Mouse (Mus musculus) stomach, embryonic 16.5 days (tissue): ENCODE results near the gene Smad3. TPM values are rescaled to one million over a fixed set of nuclear protein-coding genes. Genes with fewer than 3 reads are reported as not detected.

ENCODE experiments used
- ATAC-seq: fragments of 200-750 bp; cut with Nextera tagmentation; 2 replicates; pipeline ENCODE4 v1.8.0; 2017; ENCODE audit warnings: moderate number of reproducible peaks, moderate TSS enrichment; ENCODE audit not compliant: insufficient read depth, low FRiP score
- H3K27ac ChIP-seq: fragments of 300-500 bp; sonication (generic); 2 replicates; pipeline ENCODE4 v1.5.1; 2014; ENCODE audit warnings: low read length
- H3K27me3 ChIP-seq: fragments of 300-500 bp; sonication (generic); 2 replicates; pipeline ENCODE4 v1.6.1; 2014; ENCODE audit warnings: low read length, control low read depth, mixed read lengths; ENCODE audit not compliant: control insufficient read depth, insufficient read depth
- H3K36me3 ChIP-seq: fragments of 300-500 bp; sonication (generic); 2 replicates; pipeline ENCODE4 v1.6.1; 2014; ENCODE audit warnings: low read length; ENCODE audit not compliant: control insufficient read depth, insufficient read depth
- H3K4me1 ChIP-seq: fragments of 300-500 bp; sonication (generic); 2 replicates; pipeline ENCODE4 v1.6.1; 2014; ENCODE audit warnings: low read length, control low read depth, mixed read lengths; ENCODE audit not compliant: control insufficient read depth, insufficient read depth
- H3K4me2 ChIP-seq: fragments of 300-500 bp; sonication (generic); 2 replicates; pipeline ENCODE4 v1.6.1; 2014; ENCODE audit warnings: low read depth, low read length, mixed read lengths
- H3K4me3 ChIP-seq: fragments of 300-500 bp; sonication (generic); replicated peaks from 2 replicates; pipeline ENCODE4 v1.5.1; 2014; ENCODE audit warnings: mild to moderate bottlenecking, low read length
- H3K9ac ChIP-seq: fragments of 300-500 bp; sonication (generic); 2 replicates; pipeline ENCODE4 v1.6.1; 2014; ENCODE audit warnings: low read length
- H3K9me3 ChIP-seq: fragments of 300-500 bp; sonication (generic); replicated peaks from 2 replicates; pipeline ENCODE4 v1.6.1; 2016; ENCODE audit warnings: low read length, control low read depth; ENCODE audit not compliant: control insufficient read depth
- WGBS: fragments of 180-500 bp; shearing (Covaris S2); extraction: QIAGEN DNeasy Blood & Tissue Kit; methylation state at CpG from one replicate; pipeline ENCODE4 v1.1.7; 2014; 5-methylcytosine and 5-hydroxymethylcytosine counted together
- polyA plus RNA-seq: library from polyadenylated mRNA; unstranded; fragments of >200 nt; fragmentation: Nextera tagmentation; extraction: Ambion mirVana; gene quantifications from 2 replicates; pipeline ENCODE4 v1.2.1, GENCODE M21; 2015

Gene Smad3
- polyA plus RNA-seq, 1 experiment from 2014 or later: 15.1 TPM

GRCm38 (mm10) chr9:63731114-63731828 lies 26.5 kb downstream of the Smad3 start:
- no peak for ATAC-seq
- Histone ChIP-seq H3K4me1 (peaks cover 50% of the 10 kb centered on the region), H3K36me3 (no peaks in the 10 kb centered on the region), H3K9ac (no peak overlapping the region), H3K4me3 (no peak overlapping the region), H3K27me3 (no peaks in the 10 kb centered on the region), H3K4me2 (no peak overlapping the region), H3K9me3 (no peaks in the 10 kb centered on the region), H3K27ac (0 out of 2 replicates have a peak overlapping the region, but pooled peaks have one; percentile 27)
- 74% methylated on average over 9 of the region's 9 CpGs for WGBS

GRCm38 (mm10) chr9:63728969-63729368 lies 28.8 kb downstream of the Smad3 start:
- H3K27me3 ChIP-seq: no peaks in the 10 kb centered on the region
- H3K9me3 ChIP-seq: no peaks in the 10 kb centered on the region
- no peak for ATAC-seq
- H3K4me1 ChIP-seq: peaks cover 44% of the 10 kb centered on the region
- 82% methylated on average over 10 of the region's 10 CpGs for WGBS
- no peak overlapping the region for H3K4me2 ChIP-seq
- H3K36me3 ChIP-seq: no peaks in the 10 kb centered on the region
- no peak overlapping the region for H3K27ac ChIP-seq
- no peak overlapping the region for H3K4me3 ChIP-seq
- no peak overlapping the region for H3K9ac ChIP-seq

- ATAC-seq: peak; percentile 71; the same call in 1 of the 2 replicates
- H3K4me2 ChIP-seq: no peak overlapping the region
- 66% methylated on average over 6 of the region's 6 CpGs for WGBS
- no peaks in the 10 kb centered on the region for H3K36me3 ChIP-seq
- H3K27ac ChIP-seq: peak overlapping the region; percentile 82
- H3K27me3 ChIP-seq: no peaks in the 10 kb centered on the region
- H3K4me1 ChIP-seq: peaks cover 48% of the 10 kb centered on the region
- H3K9ac ChIP-seq: no peak overlapping the region; the same call in 1 of the 2 replicates
- H3K9me3 ChIP-seq: no peaks in the 10 kb centered on the region
- H3K4me3 ChIP-seq: no peak overlapping the region
Measured at GRCm38 (mm10) chr9:63727070-63727469, 30.7 kb downstream of the Smad3 start.

GRCm38 (mm10) chr9:63726088-63727010 lies 31.4 kb downstream of the Smad3 start:
- H3K27ac ChIP-seq: peak overlapping the region; percentile 82
- no peaks in the 10 kb centered on the region for H3K27me3 ChIP-seq
- peak overlapping the region; percentile 29; the same call in 1 of the 2 replicates for H3K9ac ChIP-seq
- peaks cover 50% of the 10 kb centered on the region for H3K4me1 ChIP-seq
- no peaks in the 10 kb centered on the region for H3K36me3 ChIP-seq
- no peak overlapping the region for H3K4me3 ChIP-seq
- H3K9me3 ChIP-seq: no peaks in the 10 kb centered on the region
- WGBS: 37% methylated on average over 13 of the region's 13 CpGs
- peak overlapping the region; percentile 19; the same call in 1 of the 2 replicates for H3K4me2 ChIP-seq
- ATAC-seq: peak; percentile 48; the same call in 1 of the 2 replicates

- 79% methylated on average over 5 of the region's 5 CpGs for WGBS
- no peaks in the 10 kb centered on the region for H3K36me3 ChIP-seq
- peaks cover 52% of the 10 kb centered on the region for H3K4me1 ChIP-seq
- no peak overlapping the region for H3K27ac ChIP-seq
- H3K4me3 ChIP-seq: no peak overlapping the region
- no peak for ATAC-seq
- H3K9ac ChIP-seq: no peak overlapping the region
- H3K4me2 ChIP-seq: no peak overlapping the region
- H3K27me3 ChIP-seq: no peaks in the 10 kb centered on the region
- no peaks in the 10 kb centered on the region for H3K9me3 ChIP-seq
Measured at GRCm38 (mm10) chr9:63724750-63725149, 33.0 kb downstream of the Smad3 start.

GRCm38 (mm10) chr9:63722918-63723317 lies 34.9 kb downstream of the Smad3 start:
- no peak overlapping the region for H3K4me3 ChIP-seq
- H3K27me3 ChIP-seq: no peaks in the 10 kb centered on the region
- ATAC-seq: no peak
- no peak overlapping the region for H3K9ac ChIP-seq
- 91% methylated on average over 9 of the region's 9 CpGs for WGBS
- H3K9me3 ChIP-seq: no peaks in the 10 kb centered on the region
- peaks cover 52% of the 10 kb centered on the region for H3K4me1 ChIP-seq
- no peaks in the 10 kb centered on the region for H3K36me3 ChIP-seq
- H3K27ac ChIP-seq: no peak overlapping the region
- no peak overlapping the region for H3K4me2 ChIP-seq

GRCm38 (mm10) chr9:63722350-63722749 lies 35.4 kb downstream of the Smad3 start:
- Histone ChIP-seq H3K27me3 (no peaks in the 10 kb centered on the region), H3K4me2 (no peak overlapping the region), H3K27ac (peak overlapping the region; percentile 42; the same call in 1 of the 2 replicates), H3K36me3 (no peaks in the 10 kb centered on the region), H3K9me3 (no peaks in the 10 kb centered on the region), H3K4me3 (no peak overlapping the region), H3K9ac (no peak overlapping the region), H3K4me1 (peaks cover 51% of the 10 kb centered on the region)
- ATAC-seq: no peak
- 81% methylated on average over 7 of the region's 7 CpGs for WGBS

- Histone ChIP-seq H3K9me3 (no peaks in the 10 kb centered on the region), H3K9ac (no peak overlapping the region), H3K27ac (peak overlapping the region; percentile 42), H3K4me1 (peaks cover 49% of the 10 kb centered on the region), H3K27me3 (no peaks in the 10 kb centered on the region), H3K4me2 (no peak overlapping the region), H3K4me3 (no peak overlapping the region), H3K36me3 (no peaks in the 10 kb centered on the region)
- peak; percentile 27; the same call in 1 of the 2 replicates for ATAC-seq
- 71% methylated on average over 9 of the region's 9 CpGs for WGBS
Measured at GRCm38 (mm10) chr9:63721573-63722275, 36.1 kb downstream of the Smad3 start.
